Mouse (Mus musculus): ENCODE data around the gene Ptma.

DNA sequence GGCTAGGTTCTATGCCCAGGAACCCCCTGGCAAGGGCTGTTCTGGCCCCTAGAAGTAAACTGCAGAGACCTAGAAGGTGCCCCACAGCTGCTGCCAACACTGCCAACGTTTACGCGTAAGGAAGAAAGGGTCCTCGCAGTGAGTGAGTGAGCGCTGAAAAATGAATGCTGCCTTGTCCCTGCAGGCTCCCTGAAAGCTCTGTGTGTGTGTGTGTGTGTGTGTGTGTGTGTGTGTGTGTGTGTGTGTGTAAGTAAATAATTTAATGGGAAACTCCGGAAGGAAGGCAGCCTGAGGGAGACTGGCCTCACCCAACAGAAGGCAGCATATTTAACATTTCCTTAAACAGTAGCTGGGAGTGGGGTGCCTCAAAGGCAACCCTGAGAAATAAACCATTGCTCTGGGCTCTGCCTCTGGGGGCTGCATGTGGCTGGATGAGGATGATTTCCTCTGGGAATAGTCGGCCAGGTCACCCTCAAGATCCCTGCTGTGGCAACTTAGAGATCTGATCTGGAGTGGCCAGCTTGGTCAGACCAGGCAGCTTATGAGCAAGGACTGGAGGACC is 34.9 kb upstream of the Ptma start:
- TF ChIP-seq CTCF (conservative IDR thresholded peaks at IDR 0.05; ENCODE audit: low read length): no peak
- no peak for TF ChIP-seq NANOG (IDR thresholded peaks at IDR 0.05; ENCODE audit: borderline replicate concordance, low read length)
- TF ChIP-seq POU5F1 (IDR thresholded peaks at IDR 0.05; ENCODE audit: borderline replicate concordance, low read length): no peak
